Mouse (Mus musculus): Measurements from ENCODE around the gene Ltbp2. TPM values are rescaled to one million over a fixed set of nuclear protein-coding genes. Genes with fewer than 3 reads are reported as not detected.

Gene Ltbp2
- polyA plus RNA-seq, 2 experiments from 2014 or later, result not detected

GRCm38 (mm10) chr12:84835626-84836025, 40.7 kb downstream of the Ltbp2 start:
- ATAC-seq, result no peak

- no peak for ATAC-seq
Observed at GRCm38 (mm10) chr12:84834773-84835172, 41.6 kb downstream of the Ltbp2 start.

- no peak for ATAC-seq
Observed at GRCm38 (mm10) chr12:84831648-84832047, 44.7 kb downstream of the Ltbp2 start.

GRCm38 (mm10) chr12:84831141-84831540, 45.2 kb downstream of the Ltbp2 start:
- ATAC-seq, result no peak

GRCm38 (mm10) chr12:84830438-84830837, 45.9 kb downstream of the Ltbp2 start:
- ATAC-seq, result no peak

GRCm38 (mm10) chr12:84829913-84830312, 46.4 kb downstream of the Ltbp2 start:
- no peak for ATAC-seq

GRCm38 (mm10) chr12:84829109-84829724, 47.1 kb downstream of the Ltbp2 start:
- ATAC-seq, result no peak

- ATAC-seq, result no peak
Observed at GRCm38 (mm10) chr12:84827384-84827933, 48.9 kb downstream of the Ltbp2 start.

- ATAC-seq, result no peak
Observed at GRCm38 (mm10) chr12:84824203-84824602, 52.1 kb downstream of the Ltbp2 start.

GRCm38 (mm10) chr12:84823601-84824000, 52.7 kb downstream of the Ltbp2 start:
- ATAC-seq, result no peak

- ATAC-seq, result no peak
Observed at GRCm38 (mm10) chr12:84819236-84820168, 56.8 kb downstream of the Ltbp2 start.

- ATAC-seq, result no peak
Observed at GRCm38 (mm10) chr12:84818496-84818895, 57.8 kb downstream of the Ltbp2 start.

GRCm38 (mm10) chr12:84814663-84815325, 61.5 kb downstream of the Ltbp2 start:
- no peak for ATAC-seq

GRCm38 (mm10) chr12:84813773-84814172, 62.6 kb downstream of the Ltbp2 start:
- no peak for ATAC-seq

- ATAC-seq, result no peak
Observed at GRCm38 (mm10) chr12:84812004-84812403, 64.3 kb downstream of the Ltbp2 start.

- ATAC-seq, result no peak
Observed at GRCm38 (mm10) chr12:84811510-84811909, 64.8 kb downstream of the Ltbp2 start.

GRCm38 (mm10) chr12:84810810-84811209, 65.5 kb downstream of the Ltbp2 start:
- ATAC-seq, result no peak

- ATAC-seq, result no peak
Observed at GRCm38 (mm10) chr12:84809033-84809432, 67.3 kb downstream of the Ltbp2 start.

- ATAC-seq, result no peak
Observed at GRCm38 (mm10) chr12:84807351-84807750, 69.0 kb downstream of the Ltbp2 start.

GRCm38 (mm10) chr12:84806726-84807125, 69.6 kb downstream of the Ltbp2 start:
- no peak for ATAC-seq

GRCm38 (mm10) chr12:84806010-84806409, 70.3 kb downstream of the Ltbp2 start:
- ATAC-seq, result no peak

GRCm38 (mm10) chr12:84805228-84805842, 71.0 kb downstream of the Ltbp2 start:
- ATAC-seq, result no peak

GRCm38 (mm10) chr12:84802625-84803024, 73.7 kb downstream of the Ltbp2 start:
- no peak for ATAC-seq

All from CD4-positive, CD25-positive, alpha-beta regulatory T cell, adult 4 months (primary cell).